9 mouse cellular contexts compared by ENCODE assay signal in genomic region chr19:40369852-40370811, GRCm38 (mm10).
DNase-seq lines count a peak whose midpoint lies in the region; ATAC-seq lines count a peak whose summit lies in the region.
"Had no signal": no experiment of that assay in that cellular context is flagged by ENCODE, and none has a peak within 500 bp of the region (broad histone marks: within the 10 kb centered on the region; RNA-seq: fewer than 3 reads in every experiment).

No protein-coding gene starts in this region.

- DNase-seq in adipocyte (ENCODE audit: low spot score): peak; percentile 79
- DNase-seq in liver, embryonic 13.5 days: no peak
- no peak for DNase-seq in thymus, postnatal 10 days (ENCODE audit: low spot score in 2 of 2)
- DNase-seq in layer of hippocampus, adult 9-11 months: no peak
- no peak for DNase-seq in spleen, postnatal 14 days (ENCODE audit: low spot score in 2 of 2)

- no peak overlapping the region for H3K4me3 ChIP-seq in forebrain, embryonic 13.5 days
- H3K4me3 ChIP-seq in forebrain, embryonic 16.5 days (replicated peaks; ENCODE audit: low read length): no peak overlapping the region
- H3K4me3 ChIP-seq in heart, embryonic 11.5 days (ENCODE audit: low read depth, low read length): no peak overlapping the region
- no peak overlapping the region for H3K4me3 ChIP-seq in liver, embryonic 13.5 days (replicated peaks)
- H3K4me3 ChIP-seq: megakaryocyte, embryonic 14.5 days had no signal

- ATAC-seq in forebrain, embryonic 13.5 days: 0 out of 2 replicates have a peak, but pooled peaks have one; percentile 31
- ATAC-seq in forebrain, embryonic 16.5 days: no peak
- ATAC-seq in heart, embryonic 11.5 days (replicated peaks; ENCODE audit: insufficient number of reproducible peaks, low FRiP score, low TSS enrichment): peak; percentile 76
- peak; percentile 82 for ATAC-seq in liver, embryonic 13.5 days (ENCODE audit: low read depth)

- H3K36me3 ChIP-seq in forebrain, embryonic 13.5 days (ENCODE audit: poor library complexity, severe bottlenecking): peaks cover 26% of the 10 kb centered on the region
- H3K36me3 ChIP-seq in forebrain, embryonic 16.5 days (ENCODE audit: control insufficient read depth, insufficient read depth): peaks cover 5% of the 10 kb centered on the region
- H3K36me3 ChIP-seq in heart, embryonic 11.5 days (ENCODE audit: control insufficient read depth, insufficient read depth, low read length): peaks cover 6% of the 10 kb centered on the region; the same call in 1 of the 2 replicates
- peaks cover 18% of the 10 kb centered on the region for H3K36me3 ChIP-seq in liver, embryonic 13.5 days

- no peak overlapping the region for H3K4me2 ChIP-seq in forebrain, embryonic 13.5 days
- no peak overlapping the region for H3K4me2 ChIP-seq in forebrain, embryonic 16.5 days (ENCODE audit: low read length)
- peak overlapping the region; percentile 40 for H3K4me2 ChIP-seq in heart, embryonic 11.5 days
- no peak overlapping the region for H3K4me2 ChIP-seq in liver, embryonic 13.5 days

- WGBS in forebrain, embryonic 13.5 days: 86% methylated on average over 18 of the region's 18 CpGs
- 80% methylated on average over 18 of the region's 18 CpGs for WGBS in forebrain, embryonic 16.5 days
- 28% methylated on average over 18 of the region's 18 CpGs for WGBS in heart, embryonic 11.5 days (ENCODE audit: insufficient replicate concordance)
- WGBS in liver, embryonic 13.5 days (ENCODE audit: insufficient replicate concordance): 43% methylated on average over 18 of the region's 18 CpGs

- H3K9ac ChIP-seq in forebrain, embryonic 13.5 days: no peak overlapping the region
- no peak overlapping the region for H3K9ac ChIP-seq in forebrain, embryonic 16.5 days (replicated peaks; ENCODE audit: low read depth, low read length)
- peak overlapping the region; percentile 40; the same call in 1 of the 2 replicates for H3K9ac ChIP-seq in heart, embryonic 11.5 days (ENCODE audit: low read depth, low read length)
- no peak overlapping the region for H3K9ac ChIP-seq in liver, embryonic 13.5 days

- H3K9me3 ChIP-seq in forebrain, embryonic 13.5 days (replicated peaks): no peaks in the 10 kb centered on the region
- H3K9me3 ChIP-seq in forebrain, embryonic 16.5 days (ENCODE audit: control insufficient read depth, low read length): no peaks in the 10 kb centered on the region
- no peaks in the 10 kb centered on the region for H3K9me3 ChIP-seq in heart, embryonic 11.5 days (replicated peaks; ENCODE audit: control insufficient read depth, low read length)
- no peaks in the 10 kb centered on the region for H3K9me3 ChIP-seq in liver, embryonic 13.5 days (replicated peaks)
- H3K9me3 ChIP-seq: megakaryocyte, embryonic 14.5 days had no signal

- H3K27ac ChIP-seq in forebrain, embryonic 13.5 days: no peak overlapping the region
- no peak overlapping the region for H3K27ac ChIP-seq in forebrain, embryonic 16.5 days (ENCODE audit: low read length)
- peak overlapping the region; percentile 86 for H3K27ac ChIP-seq in heart, embryonic 11.5 days (ENCODE audit: low read depth, low read length)
- peak overlapping the region; percentile 77 for H3K27ac ChIP-seq in liver, embryonic 13.5 days

- peaks cover 29% of the 10 kb centered on the region for H3K4me1 ChIP-seq in forebrain, embryonic 13.5 days
- H3K4me1 ChIP-seq in forebrain, embryonic 16.5 days (replicated peaks; ENCODE audit: control insufficient read depth, insufficient read depth, low read length): peaks cover 25% of the 10 kb centered on the region
- peaks cover 45% of the 10 kb centered on the region for H3K4me1 ChIP-seq in heart, embryonic 11.5 days (ENCODE audit: control insufficient read depth, insufficient read depth, low read length)
- peaks cover 32% of the 10 kb centered on the region for H3K4me1 ChIP-seq in liver, embryonic 13.5 days (replicated peaks)

- no peaks in the 10 kb centered on the region for H3K27me3 ChIP-seq in forebrain, embryonic 13.5 days
- no peaks in the 10 kb centered on the region for H3K27me3 ChIP-seq in forebrain, embryonic 16.5 days (replicated peaks; ENCODE audit: control insufficient read depth, insufficient read depth, low read length)
- no peaks in the 10 kb centered on the region for H3K27me3 ChIP-seq in heart, embryonic 11.5 days (ENCODE audit: control insufficient read depth, insufficient read depth, low read length)
- no peaks in the 10 kb centered on the region for H3K27me3 ChIP-seq in liver, embryonic 13.5 days
- H3K27me3 ChIP-seq: megakaryocyte, embryonic 14.5 days had no signal

Comparison
In these comparisons a context has a peak if more than half of its experiments do, and no peak if none do; other contexts are left out.
1. H3K27ac ChIP-seq: peak in heart, embryonic 11.5 days (single experiment) and liver, embryonic 13.5 days (single experiment); none in forebrain, embryonic 13.5 days (single experiment) and forebrain, embryonic 16.5 days (single experiment).